Mouse (Mus musculus) MEL (cell line): ENCODE measurements around the gene Armh1. TPM values are rescaled to one million over a fixed set of nuclear protein-coding genes. Genes with fewer than 3 reads are reported as not detected.
"Not testable (repeated sequence)": the region's sequence is repeated elsewhere in the genome, so short reads cannot be mapped to it uniquely, and the experiment has no call there.

Experiments used
- DNase-seq: peaks from one replicate; pipeline ENCODE4 v3.0.0; 2011; ENCODE audit warnings: low read depth, low spot score
- H3K27ac ChIP-seq: 2 replicates; pipeline ENCODE4 v1.5.1; 2012; ENCODE audit warnings: low read depth, mild to moderate bottlenecking, control low read depth, low read length, moderate library complexity; ENCODE audit not compliant: control insufficient read depth
- H3K27me3 ChIP-seq, 2 experiments: fragments of 150-350 bp in 1 of 2; sonication (generic) in 1 of 2; 2 replicates each; pipeline ENCODE4 v1.6.1; 2012; ENCODE audit warnings: low read length in 2 of 2, mild to moderate bottlenecking in 2 of 2, improper control_type of control experiment in 1 of 2, moderate library complexity in 1 of 2; ENCODE audit not compliant: insufficient read depth in 2 of 2, control insufficient read depth in 1 of 2
- H3K36me3 ChIP-seq, 2 experiments: 2 replicates each; pipeline ENCODE4 v1.6.1; 2012 to 2014; ENCODE audit warnings: low read length in 2 of 2, improper control_type of control experiment in 1 of 2, inconsistent platforms in 1 of 2, mild to moderate bottlenecking in 1 of 2; ENCODE audit not compliant: insufficient read depth in 2 of 2, control insufficient read depth in 1 of 2
- H3K4me1 ChIP-seq, 2 experiments: fragments of 150-350 bp in 1 of 2; sonication (generic) in 1 of 2; 2 replicates each; pipeline ENCODE4 v1.6.1; 2012; ENCODE audit warnings: low read length in 2 of 2, improper control_type of control experiment in 1 of 2, mild to moderate bottlenecking in 1 of 2; ENCODE audit not compliant: insufficient read depth in 2 of 2, control insufficient read depth in 1 of 2
- H3K4me3 ChIP-seq, 2 experiments: fragments of 150-350 bp in 1 of 2; sonication (generic) in 1 of 2; 2 replicates each; pipeline ENCODE4 v1.5.1; 2012; ENCODE audit warnings: low read depth in 2 of 2, low read length in 2 of 2, mild to moderate bottlenecking in 2 of 2, moderate library complexity in 2 of 2, control low read depth in 1 of 2, improper control_type of control experiment in 1 of 2; ENCODE audit not compliant: control insufficient read depth in 1 of 2, insufficient read depth in 1 of 2
- H3K79me2 ChIP-seq: 2 replicates; pipeline ENCODE4 v1.6.1; 2012; ENCODE audit warnings: mild to moderate bottlenecking, low read length, moderate library complexity; ENCODE audit not compliant: control insufficient read depth, poor library complexity, insufficient read depth
- H3K9ac ChIP-seq: 2 replicates; pipeline ENCODE4 v1.6.1; 2012; ENCODE audit warnings: low read depth, mild to moderate bottlenecking, control low read depth, low read length, moderate library complexity; ENCODE audit not compliant: control insufficient read depth, poor library complexity, severe bottlenecking
- H3K9me3 ChIP-seq: fragments of 150-350 bp; sonication (generic); replicated peaks from 2 replicates; pipeline ENCODE4 v1.6.1; 2012; ENCODE audit warnings: mild to moderate bottlenecking, low read length, improper control_type of control experiment, moderate library complexity; ENCODE audit not compliant: insufficient read depth
- CTCF ChIP-seq, 3 experiments: IDR thresholded peaks in 2 of 3; conservative IDR thresholded peaks in 1 of 3; 2 replicates each; pipeline ENCODE4 v1.5.1; 2011 to 2012; ENCODE audit warnings: low read length in 3 of 3, low read depth in 2 of 3, mild to moderate bottlenecking in 2 of 3, improper control_type of control experiment in 1 of 3, inconsistent platforms in 1 of 3, mixed read lengths in 1 of 3, moderate library complexity in 1 of 3; ENCODE audit not compliant: control insufficient read depth in 1 of 3, insufficient read depth in 1 of 3, poor library complexity in 1 of 3, severe bottlenecking in 1 of 3
- ETS1 ChIP-seq: IDR thresholded peaks from 2 replicates; pipeline ENCODE4 v1.6.1; 2012; ENCODE audit warnings: low read depth, mild to moderate bottlenecking, inconsistent platforms, low read length, improper control_type of control experiment, moderate library complexity
- HCFC1 ChIP-seq: IDR thresholded peaks from 2 replicates; pipeline ENCODE4 v1.6.1; 2012; ENCODE audit warnings: low read depth, mild to moderate bottlenecking, inconsistent platforms, low read length, improper control_type of control experiment, moderate library complexity
- MAZ ChIP-seq: IDR thresholded peaks from 2 replicates; pipeline ENCODE4 v1.6.1; 2012; ENCODE audit warnings: low read depth, mild to moderate bottlenecking, inconsistent platforms, low read length, improper control_type of control experiment
- MEF2A ChIP-seq: IDR thresholded peaks from 2 replicates; pipeline ENCODE4 v1.6.1; 2014; ENCODE audit warnings: low read depth, mild to moderate bottlenecking, inconsistent platforms, low read length, improper control_type of control experiment; ENCODE audit not compliant: poor library complexity, insufficient replicate concordance, severe bottlenecking; ENCODE audit errors: extremely low read depth
- MYC ChIP-seq: IDR thresholded peaks from 2 replicates; pipeline ENCODE4 v1.6.1; 2011; ENCODE audit warnings: low read depth, mild to moderate bottlenecking, low read length, improper control_type of control experiment, moderate library complexity
- NRF1 ChIP-seq: IDR thresholded peaks from 2 replicates; pipeline ENCODE4 v1.6.1; 2014; ENCODE audit warnings: low read depth, mild to moderate bottlenecking, inconsistent platforms, low read length, improper control_type of control experiment, moderate library complexity; ENCODE audit not compliant: poor library complexity, insufficient read depth, severe bottlenecking
- POLR2AphosphoS5 ChIP-seq: IDR thresholded peaks from 2 replicates; pipeline ENCODE4 v1.6.1; 2012; ENCODE audit warnings: low read depth, borderline replicate concordance, mild to moderate bottlenecking, inconsistent platforms, low read length, moderate library complexity, mixed read lengths
- SIN3A ChIP-seq: IDR thresholded peaks from 2 replicates; pipeline ENCODE4 v1.6.1; 2012; ENCODE audit warnings: low read length, improper control_type of control experiment, inconsistent platforms
- TAL1 ChIP-seq: IDR thresholded peaks from 2 replicates; pipeline ENCODE4 v1.6.1; 2012; ENCODE audit warnings: mild to moderate bottlenecking, inconsistent platforms, low read length, moderate library complexity, mixed read lengths
- TBP ChIP-seq: IDR thresholded peaks from 2 replicates; pipeline ENCODE4 v1.8.0; 2011; ENCODE audit warnings: low read depth, low read length, improper control_type of control experiment
- UBTF ChIP-seq: IDR thresholded peaks from 2 replicates; pipeline ENCODE4 v1.6.1; 2012; ENCODE audit warnings: low read depth, mild to moderate bottlenecking, inconsistent platforms, low read length, improper control_type of control experiment, moderate library complexity, borderline replicate concordance; ENCODE audit not compliant: insufficient read depth
- ZMIZ1 ChIP-seq: IDR thresholded peaks from 2 replicates; pipeline ENCODE4 v1.6.1; 2012; ENCODE audit warnings: low read depth, mild to moderate bottlenecking, inconsistent platforms, low read length, improper control_type of control experiment, moderate library complexity
- polyA plus RNA-seq, 2 experiments: library from polyadenylated mRNA; stranded (reverse) in 1 of 2; unstranded in 1 of 2; fragments of >175 nt in 1 of 2; fragments of >200 nt in 1 of 2; gene quantifications; 2 replicates each; pipeline versions ENCODE4 v1.2.1 to v1.2.4; 2012; ENCODE audit warnings: low replicate concordance in 2 of 2, low read depth in 1 of 2; ENCODE audit not compliant: insufficient read length in 2 of 2, insufficient read depth in 1 of 2, missing spikeins in 1 of 2
- total RNA-seq: library from RNA; depleted of rRNA; stranded (reverse); fragments of 300-350 nt; gene quantifications from 2 replicates; pipeline ENCODE4 v1.2.3, GENCODE M21; 2012

The Armh1 gene
- total and polyA plus RNA-seq, 3 experiments, result not detected

GRCm38 (mm10) chr4:117259909-117260308 is 8.0 kb upstream of the Armh1 start:
- not testable (repeated sequence) for H3K27ac ChIP-seq, H3K4me3 ChIP-seq, H3K79me2 ChIP-seq, H3K9ac ChIP-seq, H3K36me3 ChIP-seq, H3K9me3 ChIP-seq, H3K27me3 ChIP-seq
- peak; percentile 42 for DNase-seq
- TF ChIP-seq CTCF (IDR thresholded peaks at IDR 0.05 in 2 of 3, conservative IDR thresholded peaks at IDR 0.05 in 1 of 3; ENCODE audit: control insufficient read depth in 1 of 3, insufficient read depth in 1 of 3, low read depth in 2 of 3, low read length in 3 of 3, poor library complexity in 1 of 3, severe bottlenecking in 1 of 3), result peak in 2 of 3 experiments; percentile 49 to 57; a peak in 4 of 6 replicates
- peaks cover 0 to 11% of the 10 kb centered on the region in 2 experiments; a peak in 1 of 4 replicates for H3K4me1 ChIP-seq

- no peak for DNase-seq
- no peaks in the 10 kb centered on the region for H3K79me2 ChIP-seq
- H3K4me3 ChIP-seq, result no peak overlapping the region
- H3K4me1 ChIP-seq, result peaks cover 0 to 8% of the 10 kb centered on the region in 2 experiments; a peak in 1 of 4 replicates
- H3K27me3 ChIP-seq, result peaks cover 0 to 4% of the 10 kb centered on the region in 2 experiments; a peak in 2 of 4 replicates
- H3K27ac ChIP-seq, result no peak overlapping the region
- no peak overlapping the region for H3K9ac ChIP-seq
- H3K9me3 ChIP-seq, result no peaks in the 10 kb centered on the region
- peaks cover 0 to 5% of the 10 kb centered on the region in 2 experiments; a peak in 2 of 4 replicates for H3K36me3 ChIP-seq
- TF ChIP-seq POLR2AphosphoS5 (no peak), ETS1 (no peak), TAL1 (no peak), ZMIZ1 (no peak), MYC (no peak), NRF1 (no peak)
- TF ChIP-seq, all 39 proteins: peak for 0
These were observed 2.7 kb upstream of the Armh1 start for GRCm38 (mm10) chr4:117254672-117255071.

- Histone ChIP-seq H3K4me3 (no peak overlapping the region), H3K27ac (no peak overlapping the region), H3K9me3 (no peaks in the 10 kb centered on the region), H3K36me3 (peaks cover 0 to 5% of the 10 kb centered on the region in 2 experiments; a peak in 2 of 4 replicates), H3K27me3 (peaks cover 0 to 4% of the 10 kb centered on the region in 2 experiments; a peak in 2 of 4 replicates), H3K4me1 (peaks cover 0 to 8% of the 10 kb centered on the region in 2 experiments; a peak in 1 of 4 replicates), H3K79me2 (no peaks in the 10 kb centered on the region), H3K9ac (no peak overlapping the region)
- no peak for TF ChIP-seq MEF2A
- TF ChIP-seq MAZ, result no peak
- no peak for TF ChIP-seq UBTF
- TF ChIP-seq TBP, result no peak
- TF ChIP-seq ZMIZ1, result no peak
- no peak for TF ChIP-seq SIN3A
- TF ChIP-seq HCFC1, result no peak
- DNase-seq, result peak; percentile 26
These were observed 2.2 kb upstream of the Armh1 start for GRCm38 (mm10) chr4:117254017-117254627.
